Mouse (Mus musculus) granulocyte monocyte progenitor cell, adult 5-6 weeks (primary cell): ENCODE data around the gene Idh3g. TPM values are rescaled to one million over a fixed set of nuclear protein-coding genes. Genes with fewer than 3 reads are reported as not detected.
"Not testable (repeated sequence)": the region's sequence is repeated elsewhere in the genome, so short reads cannot be mapped to it uniquely, and the experiment has no call there.

ENCODE experiments used
- ATAC-seq: replicated peaks from 2 replicates; pipeline ENCODE4 v1.8.0; 2016; ENCODE audit warnings: mild to moderate bottlenecking, moderate TSS enrichment, inconsistent platforms; ENCODE audit not compliant: poor library complexity, severe bottlenecking
- total RNA-seq, 2 experiments: library from RNA; stranded (forward) in 1 of 2; stranded (reverse) in 1 of 2; fragments of 200-712, 200-1000 nt in 1 of 2; fragments of >200 nt in 1 of 2; fragmentation: Nextera tagmentation in 1 of 2; gene quantifications; 2 replicates each; pipeline ENCODE4 v1.2.3; 2014 to 2017

The Idh3g gene
- total RNA-seq, 2 experiments from 2014 or later, result 240 to 324 TPM

GRCm38 (mm10) chrX:73758611-73759290 lies 27.9 kb downstream of the Idh3g start:
- 0 out of 2 replicates have a peak, but pooled peaks have one; percentile 7 for ATAC-seq

- no peak for ATAC-seq
Measured at GRCm38 (mm10) chrX:73756334-73757140, 30.2 kb downstream of the Idh3g start, which contains the start of gene Plxnb3. TSS of gene Plxnb3 (plus strand) at chrX:73757090.

GRCm38 (mm10) chrX:73748977-73749376 lies 37.7 kb downstream of the Idh3g start:
- no peak for ATAC-seq

- no peak for ATAC-seq
Measured at GRCm38 (mm10) chrX:73744774-73745481, 41.8 kb downstream of the Idh3g start.

- ATAC-seq, result not testable (repeated sequence)
Measured at GRCm38 (mm10) chrX:73739841-73740240, 46.9 kb downstream of the Idh3g start.

GRCm38 (mm10) chrX:73739151-73739550 lies 47.5 kb downstream of the Idh3g start:
- no peak for ATAC-seq

- ATAC-seq, result 0 out of 2 replicates have a peak, but pooled peaks have one; percentile 37
Measured at GRCm38 (mm10) chrX:73738155-73738554, 48.5 kb downstream of the Idh3g start.

- no peak for ATAC-seq
Measured at GRCm38 (mm10) chrX:73730908-73731307, 55.8 kb downstream of the Idh3g start.

Other genes with a start within 250 kb of the Idh3g start
- gene Dusp9, start 147.5 kb downstream of the Idh3g start, total RNA-seq (2014; fragmentation: Nextera tagmentation), result 0.26 and 0.41 TPM in 2 replicates
- 0.30 and 0.88 TPM in 2 replicates for gene Dusp9, start 147.5 kb downstream of the Idh3g start, total RNA-seq (2017)
- 2.5 TPM in 1 of 2 replicates, not detected in the other for gene Pnck, start 126.8 kb downstream of the Idh3g start, total RNA-seq (2014; fragmentation: Nextera tagmentation)
- not detected in 2 replicates for gene Pnck, start 126.8 kb downstream of the Idh3g start, total RNA-seq (2017)
- 1.1 TPM in 1 of 2 replicates, not detected in the other for gene Slc6a8, start 113.7 kb downstream of the Idh3g start, total RNA-seq (2014; fragmentation: Nextera tagmentation)
- not detected in 2 replicates for gene Slc6a8, start 113.7 kb downstream of the Idh3g start, total RNA-seq (2017)
- gene Bcap31, start 70.7 kb downstream of the Idh3g start, total RNA-seq (2014; fragmentation: Nextera tagmentation), result 127 and 157 TPM in 2 replicates
- gene Bcap31, start 70.7 kb downstream of the Idh3g start, total RNA-seq (2017), result 255 and 292 TPM in 2 replicates
- 61.0 and 61.6 TPM in 2 replicates for gene Abcd1, start 70.3 kb downstream of the Idh3g start, total RNA-seq (2014; fragmentation: Nextera tagmentation)
- 19.5 and 26.1 TPM in 2 replicates for gene Abcd1, start 70.3 kb downstream of the Idh3g start, total RNA-seq (2017)
- gene Plxnb3, start 29.8 kb downstream of the Idh3g start, total RNA-seq (2014; fragmentation: Nextera tagmentation), result not detected in 2 replicates
- gene Plxnb3, start 29.8 kb downstream of the Idh3g start, total RNA-seq (2017), result 0.13 and 0.57 TPM in 2 replicates
- not detected in 2 replicates for gene Srpk3, start 12.5 kb downstream of the Idh3g start, total RNA-seq (2014; fragmentation: Nextera tagmentation)
- gene Srpk3, start 12.5 kb downstream of the Idh3g start, total RNA-seq (2017), result not detected in 2 replicates
- gene Ssr4, start 131 bp upstream of the Idh3g start, total RNA-seq (2014; fragmentation: Nextera tagmentation), result 623 and 635 TPM in 2 replicates
- gene Ssr4, start 131 bp upstream of the Idh3g start, total RNA-seq (2017), result 345 and 370 TPM in 2 replicates
- gene Pdzd4, start 38.1 kb upstream of the Idh3g start, total RNA-seq (2014; fragmentation: Nextera tagmentation), result 0.58 and 2.6 TPM in 2 replicates
- gene Pdzd4, start 38.1 kb upstream of the Idh3g start, total RNA-seq (2017), result 0.90 and 1.4 TPM in 2 replicates
- gene Avpr2, start 105.2 kb upstream of the Idh3g start, total RNA-seq (2014; fragmentation: Nextera tagmentation), result not detected in 2 replicates
- gene Avpr2, start 105.2 kb upstream of the Idh3g start, total RNA-seq (2017), result 0.09 TPM in 1 of 2 replicates, not detected in the other
- gene L1cam, start 109.2 kb upstream of the Idh3g start, total RNA-seq (2014; fragmentation: Nextera tagmentation), result 0.11 and 0.13 TPM in 2 replicates
- 0.26 and 1.6 TPM in 2 replicates for gene L1cam, start 109.2 kb upstream of the Idh3g start, total RNA-seq (2017)
- gene Arhgap4, start 135.0 kb upstream of the Idh3g start, total RNA-seq (2014; fragmentation: Nextera tagmentation), result 45.1 and 49.1 TPM in 2 replicates
- 26.4 and 36.3 TPM in 2 replicates for gene Arhgap4, start 135.0 kb upstream of the Idh3g start, total RNA-seq (2017)
- gene Naa10, start 135.0 kb upstream of the Idh3g start, total RNA-seq (2014; fragmentation: Nextera tagmentation), result 159 and 179 TPM in 2 replicates
- 155 and 215 TPM in 2 replicates for gene Naa10, start 135.0 kb upstream of the Idh3g start, total RNA-seq (2017)
- 24.5 and 60.3 TPM in 2 replicates for gene Renbp, start 144.0 kb upstream of the Idh3g start, total RNA-seq (2014; fragmentation: Nextera tagmentation)
- gene Renbp, start 144.0 kb upstream of the Idh3g start, total RNA-seq (2017), result 13.6 and 24.3 TPM in 2 replicates
- gene Hcfc1, start 179.5 kb upstream of the Idh3g start, total RNA-seq (2014; fragmentation: Nextera tagmentation), result 114 and 140 TPM in 2 replicates
- 55.5 and 63.3 TPM in 2 replicates for gene Hcfc1, start 179.5 kb upstream of the Idh3g start, total RNA-seq (2017)
- 101 and 122 TPM in 2 replicates for gene Irak1, start 237.0 kb upstream of the Idh3g start, total RNA-seq (2014; fragmentation: Nextera tagmentation)
- 54.8 and 60.7 TPM in 2 replicates for gene Irak1, start 237.0 kb upstream of the Idh3g start, total RNA-seq (2017)